Mouse (Mus musculus) liver, adult (tissue): ENCODE results near the gene Gclc.

Source experiments
- GATA4 ChIP-seq: IDR thresholded peaks from 2 replicates; pipeline ENCODE4 v1.6.1; 2014; ENCODE audit warnings: mild to moderate bottlenecking, low read length; ENCODE audit not compliant: insufficient replicate concordance

Gene Gclc

DNA sequence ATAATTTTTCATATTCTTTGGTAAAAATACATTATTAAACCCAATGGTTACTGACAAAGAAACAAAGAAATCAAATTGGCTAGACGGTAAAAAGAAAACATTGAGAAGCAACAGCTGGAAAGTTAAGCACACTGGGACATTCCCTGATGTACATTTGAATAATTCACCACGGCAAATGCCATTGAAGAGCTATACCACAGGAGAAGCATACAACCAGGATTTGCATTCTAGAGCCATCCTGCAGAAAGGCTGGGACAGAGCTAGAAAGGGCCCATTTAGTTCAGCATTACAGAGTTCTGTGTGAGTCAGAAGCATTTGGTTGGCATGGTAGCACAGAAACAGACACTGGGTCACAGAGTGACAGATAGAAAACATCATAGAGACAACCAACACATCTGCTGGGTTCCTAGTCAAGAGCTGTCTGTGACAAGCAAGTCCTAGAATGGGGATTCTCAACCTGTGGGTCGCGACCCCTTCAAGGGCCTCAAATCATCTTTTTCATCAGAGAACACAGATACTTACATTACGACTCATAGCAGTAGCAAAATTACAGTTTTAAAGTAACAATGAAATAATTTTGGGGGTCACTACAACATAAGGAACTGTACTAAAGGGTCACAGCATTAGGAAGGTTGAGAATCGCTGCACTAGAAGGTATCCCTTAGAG is 28.2 kb upstream of the Gclc start:
- TF ChIP-seq GATA4 = no peak

GRCm38 (mm10) chr9:77727012-77727411 is 27.3 kb upstream of the Gclc start:
- TF ChIP-seq GATA4 = no peak

DNA sequence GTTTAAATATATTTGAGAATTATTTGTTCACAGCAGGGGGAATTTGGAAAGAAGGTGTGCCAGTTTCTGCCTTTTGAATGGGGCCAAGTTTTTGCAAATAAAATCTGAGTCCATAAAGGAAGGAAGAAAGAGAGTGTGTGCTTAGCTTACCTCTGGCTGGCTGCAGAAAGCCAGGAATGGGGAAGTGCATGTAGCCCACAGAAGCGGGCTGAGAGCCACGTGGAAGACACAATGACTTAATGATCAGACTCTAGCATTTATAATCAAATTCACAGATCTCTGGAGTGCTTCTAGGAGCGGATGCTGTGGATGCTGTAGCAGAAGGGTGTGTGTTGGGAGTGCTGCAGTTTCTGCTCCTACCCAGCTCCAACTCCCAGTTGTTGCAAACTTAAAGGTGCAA is 22.3 kb upstream of the Gclc start:
- no peak for TF ChIP-seq GATA4

GRCm38 (mm10) chr9:77737298-77738041 is 16.9 kb upstream of the Gclc start:
- no peak for TF ChIP-seq GATA4

- no peak for TF ChIP-seq GATA4
Observed at GRCm38 (mm10) chr9:77741452-77741851, 12.9 kb upstream of the Gclc start.

GRCm38 (mm10) chr9:77744798-77745197 is 9.5 kb upstream of the Gclc start:
- TF ChIP-seq GATA4 = no peak

GRCm38 (mm10) chr9:77746315-77746714 is 8.0 kb upstream of the Gclc start:
- TF ChIP-seq GATA4 = no peak

- peak; percentile 43; the same call in 1 of the 2 replicates for TF ChIP-seq GATA4
Observed at GRCm38 (mm10) chr9:77750133-77751060, 3.9 kb upstream of the Gclc start.

DNA sequence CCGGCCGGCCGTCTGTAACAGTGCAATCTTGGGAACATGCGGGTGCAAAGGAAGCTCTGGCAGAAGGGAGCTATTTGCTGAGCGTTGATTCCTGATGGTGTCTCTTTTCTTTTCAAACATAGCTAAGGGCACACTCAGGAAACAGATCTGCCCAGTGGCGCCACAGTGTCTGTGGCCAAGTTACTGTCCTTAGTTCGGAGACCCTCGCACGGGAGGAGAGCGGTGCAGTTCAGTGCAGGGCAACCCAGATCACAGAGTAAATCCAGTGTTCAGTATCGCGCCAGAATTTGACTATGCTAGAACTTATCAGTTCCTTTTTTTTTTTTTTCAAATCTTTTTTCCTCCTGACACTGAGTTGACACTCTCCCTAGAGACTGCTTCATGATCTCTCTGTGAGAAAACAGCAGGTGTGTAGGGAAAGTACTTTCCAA is 3.2 kb upstream of the Gclc start:
- TF ChIP-seq GATA4 = no peak

DNA sequence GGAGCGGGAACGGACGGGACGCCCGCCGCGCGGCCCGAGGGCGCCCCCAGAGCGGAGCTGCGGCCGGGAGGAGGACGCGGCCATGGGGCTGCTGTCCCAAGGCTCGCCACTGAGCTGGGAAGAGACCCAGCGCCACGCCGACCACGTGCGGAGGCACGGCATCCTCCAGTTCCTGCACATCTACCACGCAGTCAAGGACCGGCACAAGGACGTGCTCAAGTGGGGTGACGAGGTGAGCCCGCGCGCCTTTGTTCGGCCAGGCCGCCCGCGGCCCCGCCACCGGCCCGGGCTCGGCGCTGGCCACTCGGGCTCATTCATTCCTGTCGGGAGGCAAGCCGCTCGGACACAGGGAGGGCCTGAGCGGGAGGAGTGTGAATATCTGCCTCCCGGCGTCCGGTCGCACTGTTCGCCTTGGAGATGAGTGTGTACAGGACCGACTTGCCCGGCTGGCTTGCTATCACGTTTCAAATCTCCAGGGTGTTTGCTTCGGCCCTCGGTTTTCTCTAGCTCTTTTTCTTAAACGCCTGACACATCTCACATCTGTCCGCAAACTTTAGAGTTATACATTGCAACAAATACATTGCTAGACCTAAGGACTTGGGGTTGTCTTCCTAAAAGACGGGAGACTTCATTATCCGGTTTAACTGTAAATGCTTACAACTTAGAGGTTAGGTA is 530 bp downstream of the Gclc start:
- no peak; the same call in 1 of the 2 replicates for TF ChIP-seq GATA4

DNA sequence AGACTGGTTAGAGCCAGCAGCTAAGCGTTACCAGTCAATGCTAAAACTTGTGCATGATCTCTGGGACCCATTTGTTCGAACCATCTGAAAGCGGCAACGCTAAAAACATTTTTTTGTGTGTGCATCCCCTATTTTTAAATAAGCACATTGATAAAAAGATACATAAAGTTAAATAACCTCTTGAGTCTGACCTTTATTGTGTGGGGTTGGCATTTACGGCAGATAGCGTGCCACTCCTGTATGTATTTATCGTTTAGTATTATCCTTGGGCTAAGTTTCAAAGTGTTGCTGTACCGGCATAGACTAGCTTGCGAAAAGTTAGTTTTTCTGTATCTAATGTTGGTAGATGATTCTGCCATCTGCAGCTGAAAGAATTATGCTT is 1.1 kb downstream of the Gclc start:
- no peak for TF ChIP-seq GATA4

DNA sequence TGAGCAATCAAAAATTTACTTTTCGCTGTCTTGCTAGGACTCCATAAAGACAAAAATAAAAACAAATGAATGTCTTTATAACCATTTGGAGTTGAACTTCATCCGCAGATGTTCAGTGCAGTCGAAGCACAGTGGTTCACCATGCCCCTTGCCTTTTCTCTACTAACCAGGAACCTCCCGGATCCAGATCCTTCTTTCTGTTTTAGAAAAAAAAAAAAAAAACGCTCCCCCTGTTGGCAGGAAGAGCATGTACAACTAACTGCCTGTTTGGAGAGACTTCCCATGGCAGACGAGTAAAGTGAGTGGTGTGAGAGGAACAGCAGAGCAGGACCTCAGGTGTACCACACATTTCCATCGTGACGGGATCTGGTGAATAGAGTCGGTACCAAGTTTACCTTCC is 1.7 kb downstream of the Gclc start:
- TF ChIP-seq GATA4 = no peak

DNA sequence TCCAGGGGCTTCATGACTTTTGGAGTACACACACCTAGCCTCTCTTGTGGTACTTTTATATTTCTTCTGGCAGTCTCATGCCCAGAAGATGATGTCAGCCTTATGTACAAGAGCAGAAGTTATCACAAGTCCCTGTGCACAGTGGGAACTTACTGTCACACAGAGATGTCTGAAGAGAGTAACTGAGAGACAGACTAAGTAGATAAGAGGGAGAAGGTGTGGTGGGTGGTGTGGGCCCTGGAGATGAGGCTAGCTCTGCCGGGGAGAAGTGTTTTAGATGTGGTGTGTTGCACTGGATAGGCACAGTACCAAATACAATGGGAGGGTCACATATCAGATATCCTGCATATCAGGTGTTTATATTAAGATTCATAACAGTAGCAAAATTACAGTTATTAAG is 3.0 kb downstream of the Gclc start:
- no peak for TF ChIP-seq GATA4

DNA sequence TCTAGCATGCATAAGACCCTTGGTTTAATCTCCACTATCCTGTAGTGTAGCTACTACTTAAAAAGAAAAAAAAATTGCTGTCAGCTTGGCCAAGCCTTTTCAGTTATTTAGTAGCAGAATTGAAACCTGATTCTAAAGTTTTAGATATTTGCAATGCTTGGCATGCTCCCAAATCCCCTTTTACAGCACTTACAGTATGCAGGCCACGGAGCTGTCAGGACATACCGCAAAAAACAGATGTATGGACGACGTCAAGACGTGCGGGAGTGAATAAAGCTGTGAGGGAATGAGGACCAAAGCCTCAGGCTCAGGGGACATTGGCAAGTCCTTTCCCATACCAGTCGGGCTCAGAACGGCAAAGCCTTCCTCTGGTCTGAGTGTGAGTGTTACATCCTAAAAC is 4.1 kb downstream of the Gclc start:
- TF ChIP-seq GATA4 = no peak

DNA sequence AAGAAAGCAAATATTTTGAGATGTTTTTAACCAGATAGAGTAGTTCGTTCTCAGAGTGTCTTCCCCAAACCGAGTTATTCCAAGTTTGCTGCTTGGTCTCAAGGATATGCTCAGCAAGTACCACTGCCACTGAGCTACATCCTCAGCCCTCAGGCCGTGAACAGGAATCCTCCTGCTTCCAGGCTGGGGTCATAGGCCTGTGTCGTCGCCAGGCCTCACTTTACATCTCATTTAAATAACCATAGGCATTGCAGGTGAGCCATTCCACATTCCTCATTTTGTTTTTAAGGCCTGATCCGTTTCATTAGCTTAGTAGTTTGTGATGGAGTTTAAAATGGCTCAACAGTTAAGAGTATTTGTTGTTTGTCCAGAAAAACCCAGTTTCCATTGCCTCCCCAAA is 4.8 kb downstream of the Gclc start:
- TF ChIP-seq GATA4 = no peak
